17 mouse cellular contexts compared by ENCODE assay signal in genomic region chr11:94216247-94216646, GRCm38 (mm10). TPM values are rescaled to one million over a fixed set of nuclear protein-coding genes. Genes with fewer than 3 reads are reported as not detected.
DNase-seq lines count a peak whose midpoint lies in the region; ATAC-seq and TF ChIP-seq lines count a peak whose summit lies in the region.
"Had no signal": no experiment of that assay in that cellular context is flagged by ENCODE, and none has a peak within 500 bp of the region (broad histone marks: within the 10 kb centered on the region; RNA-seq: fewer than 3 reads in every experiment).

No protein-coding gene starts in this region.

- TF ChIP-seq CTCF in cerebellum, adult 2 months (IDR thresholded peaks at IDR 0.05; ENCODE audit: borderline replicate concordance, insufficient read depth, low read depth, low read length) = no peak
- no peak for TF ChIP-seq CTCF in layer of hippocampus, adult 2 months (conservative IDR thresholded peaks at IDR 0.05)

- H3K9me3 ChIP-seq in heart, embryonic 14.5 days (ENCODE audit: control insufficient read depth, low read length) = no peaks in the 10 kb centered on the region
- H3K9me3 ChIP-seq in midbrain, embryonic 12.5 days = no peaks in the 10 kb centered on the region
- no peaks in the 10 kb centered on the region for H3K9me3 ChIP-seq in embryonic facial prominence, embryonic 10.5 days
- H3K9me3 ChIP-seq: limb, embryonic 15.5 days; neural tube, embryonic 12.5 days had no signal

- H3K4me3 ChIP-seq in cerebellum, adult 2 months (replicated peaks; ENCODE audit: insufficient read depth, low read depth, low read length) = no peak overlapping the region
- H3K4me3 ChIP-seq in heart, embryonic 14.5 days (ENCODE audit: control insufficient read depth in 1 of 2, insufficient read depth in 1 of 2, low read depth in 1 of 2, low read length in 2 of 2) = no peak overlapping the region
- H3K4me3 ChIP-seq in layer of hippocampus, adult 2 months = no peak overlapping the region
- H3K4me3 ChIP-seq in midbrain, embryonic 12.5 days = no peak overlapping the region
- H3K4me3 ChIP-seq in embryonic facial prominence, embryonic 10.5 days = no peak overlapping the region
- H3K4me3 ChIP-seq: limb, embryonic 15.5 days; neural tube, embryonic 12.5 days had no signal

- H3K27me3 ChIP-seq in cerebellum, adult 2 months (ENCODE audit: control insufficient read depth, insufficient read depth, low read length) = no peaks in the 10 kb centered on the region
- H3K27me3 ChIP-seq in heart, embryonic 14.5 days (ENCODE audit: control insufficient read depth, insufficient read depth, low read length) = no peaks in the 10 kb centered on the region
- no peaks in the 10 kb centered on the region for H3K27me3 ChIP-seq in midbrain, embryonic 12.5 days
- H3K27me3 ChIP-seq in embryonic facial prominence, embryonic 10.5 days (replicated peaks; ENCODE audit: low read depth, poor library complexity, severe bottlenecking) = no peaks in the 10 kb centered on the region
- H3K27me3 ChIP-seq: limb, embryonic 15.5 days; neural tube, embryonic 12.5 days; Patski had no signal

- H3K4me1 ChIP-seq in cerebellum, adult 2 months (ENCODE audit: control insufficient read depth, insufficient read depth, low read length) = peaks cover 20% of the 10 kb centered on the region; the same call in 1 of the 2 replicates
- H3K4me1 ChIP-seq in heart, embryonic 14.5 days (ENCODE audit: control insufficient read depth in 2 of 2, insufficient read depth in 2 of 2, low read length in 2 of 2) = peaks cover 2 to 8% of the 10 kb centered on the region in 2 experiments; a peak in 2 of 4 replicates
- peaks cover 26% of the 10 kb centered on the region for H3K4me1 ChIP-seq in midbrain, embryonic 12.5 days
- H3K4me1 ChIP-seq in embryonic facial prominence, embryonic 10.5 days = peaks cover 43% of the 10 kb centered on the region

- H3K27ac ChIP-seq in cerebellum, adult 2 months (ENCODE audit: insufficient read depth, low read length) = no peak overlapping the region
- H3K27ac ChIP-seq in heart, embryonic 14.5 days (replicated peaks in 1 of 2; ENCODE audit: control insufficient read depth in 1 of 2, insufficient read depth in 1 of 2, low read depth in 2 of 2, low read length in 2 of 2) = peak overlapping the region; percentile 8 to 10; a peak in 1 of 4 replicates
- H3K27ac ChIP-seq in layer of hippocampus, adult 2 months = peak overlapping the region; percentile 11; the same call in 1 of the 2 replicates
- peak overlapping the region; percentile 27; the same call in 1 of the 2 replicates for H3K27ac ChIP-seq in midbrain, embryonic 12.5 days (replicated peaks)
- no peak overlapping the region for H3K27ac ChIP-seq in embryonic facial prominence, embryonic 10.5 days (replicated peaks)
- H3K27ac ChIP-seq: left cerebral cortex, adult 2 months; limb, embryonic 15.5 days; neural tube, embryonic 12.5 days had no signal

- H3K36me3 ChIP-seq in heart, embryonic 14.5 days (ENCODE audit: control insufficient read depth, insufficient read depth, low read length) = peaks cover 18% of the 10 kb centered on the region
- peaks cover 10% of the 10 kb centered on the region for H3K36me3 ChIP-seq in midbrain, embryonic 12.5 days
- H3K36me3 ChIP-seq in embryonic facial prominence, embryonic 10.5 days (replicated peaks) = peaks cover 19% of the 10 kb centered on the region

- no peak for ATAC-seq in heart, embryonic 14.5 days (ENCODE audit: insufficient number of reproducible peaks, insufficient read depth, low FRiP score, low read depth)
- ATAC-seq in midbrain, embryonic 12.5 days (ENCODE audit: low FRiP score, low read depth) = no peak
- ATAC-seq: intestine, postnatal 0 days; Patski had no signal

- no peak overlapping the region for H3K4me2 ChIP-seq in heart, embryonic 14.5 days (ENCODE audit: low read length)
- no peak overlapping the region for H3K4me2 ChIP-seq in midbrain, embryonic 12.5 days (replicated peaks)
- H3K4me2 ChIP-seq: limb, embryonic 15.5 days had no signal

- intact Hi-C loops in heart, postnatal 36 days (cut with DNase I) = loop anchor here (10.0 kb wide), 2 partner anchors 221 to 251 kb away; partner anchors contain the start of genes Gm20390, Nme1 and Spag9

- WGBS in cerebellum, adult 2 months = 17% methylated on average over 2 of the region's 2 CpGs
- WGBS in heart, embryonic 14.5 days = 72% methylated on average over 2 of the region's 2 CpGs
- 45% methylated on average over 2 of the region's 2 CpGs for WGBS in midbrain, embryonic 12.5 days
- 62% methylated on average over 2 of the region's 2 CpGs for WGBS in embryonic facial prominence, embryonic 10.5 days

- no peak for DNase-seq in cerebellum, adult 2 months
- DNase-seq in cerebellum, postnatal 25 days = no peak
- DNase-seq in heart, postnatal 36 days = no peak
- DNase-seq in layer of hippocampus, adult 2 months (ENCODE audit: low spot score in 2 of 2) = no peak
- no peak for DNase-seq in layer of hippocampus, postnatal 10 days (ENCODE audit: low spot score in 2 of 2)
- no peak for DNase-seq in embryonic facial prominence, embryonic 10.5 days (ENCODE audit: low spot score)
- DNase-seq: cerebellum, adult 9-10 months; spleen, adult 18-20 months; thymus, postnatal 14 days had no signal

- peak; percentile 11; the same call in 1 of the 2 replicates for TF ChIP-seq POLR2A in cerebellum, adult 2 months (IDR thresholded peaks at IDR 0.05; ENCODE audit: borderline replicate concordance, insufficient read depth, low read length)

- H3K9ac ChIP-seq in heart, embryonic 14.5 days (ENCODE audit: low read length) = no peak overlapping the region
- H3K9ac ChIP-seq in midbrain, embryonic 12.5 days (replicated peaks) = no peak overlapping the region
- H3K9ac ChIP-seq: limb, embryonic 15.5 days; neural tube, embryonic 12.5 days had no signal

RNA-seq across cellular contexts. Expression of gene Tob1, which starts 5.0 kb away (rescaled TPM):
- polyA plus RNA-seq in cerebellum, adult 2 months (2012; rRNA removed) = 55.9 and 56.0 TPM in 2 replicates
- 38.2 and 40.9 TPM in 2 replicates for polyA plus RNA-seq in heart, embryonic 14.5 days (2014; fragmentation: Nextera tagmentation; extraction: Ambion mirVana)
- 10 to 100 TPM; 53.0 to 55.2 TPM for total RNA-seq in heart, postnatal 36 days (2021)
- total RNA-seq in layer of hippocampus, adult 2 months (2021) = 10 to 100 TPM; 36.6 to 39.2 TPM
- total RNA-seq in layer of hippocampus, postnatal 10 days (2021) = 10 to 100 TPM; 29.2 to 31.3 TPM
- 36.7 and 38.3 TPM in 2 replicates for polyA plus RNA-seq in midbrain, embryonic 12.5 days (2016; fragmentation: Nextera tagmentation; extraction: Ambion mirVana)
- polyA plus RNA-seq in embryonic facial prominence, embryonic 10.5 days (2016; fragmentation: Nextera tagmentation; extraction: Ambion mirVana) = 18.4 and 22.1 TPM in 2 replicates

RNA-seq across cellular contexts. Expression of gene Wfikkn2, which starts 29.6 kb away (rescaled TPM):
- 0.75 and 1.8 TPM in 2 replicates for polyA plus RNA-seq in cerebellum, adult 2 months (2012; rRNA removed)
- 1.3 and 1.6 TPM in 2 replicates for polyA plus RNA-seq in heart, embryonic 14.5 days (2014; fragmentation: Nextera tagmentation; extraction: Ambion mirVana)
- total RNA-seq in heart, postnatal 36 days (2021) = 1 to 10 TPM; 4.0 to 4.2 TPM
- under 1 TPM; 0.49 to 0.72 TPM for total RNA-seq in layer of hippocampus, adult 2 months (2021)
- total RNA-seq in layer of hippocampus, postnatal 10 days (2021) = 1 to 10 TPM; 1.5 to 2.0 TPM
- 3.8 and 4.5 TPM in 2 replicates for polyA plus RNA-seq in midbrain, embryonic 12.5 days (2016; fragmentation: Nextera tagmentation; extraction: Ambion mirVana)
- polyA plus RNA-seq in embryonic facial prominence, embryonic 10.5 days (2016; fragmentation: Nextera tagmentation; extraction: Ambion mirVana) = 1.1 and 2.4 TPM in 2 replicates
- total RNA-seq: megakaryocyte, adult 5-6 weeks had no signal

Comparison
In these comparisons a context has a peak if more than half of its experiments do, and no peak if none do; other contexts are left out.
1. H3K27ac ChIP-seq: peak in heart, embryonic 14.5 days (2 of 2), layer of hippocampus, adult 2 months (single experiment) and midbrain, embryonic 12.5 days (single experiment); none in cerebellum, adult 2 months (single experiment) and embryonic facial prominence, embryonic 10.5 days (single experiment).